Mouse (Mus musculus) brain, embryonic 18.5 days (tissue): ENCODE measurements at regions not wholly inside any gene's neighbourhood (a gene's known extent, or its start where the extent isn't known, plus 50 kb on each side); places are given as distances from the start of the nearest gene placed in this dataset.

Experiments used
- DNase-seq: peaks from one replicate; pipeline ENCODE4 v3.0.0-alpha.2; 2012; ENCODE audit warnings: low read depth, low spot score

GRCm38 (mm10) chr14:11417857-11418256 is 61.3 kb upstream of the Gm3839 start:
- no peak for DNase-seq

GRCm38 (mm10) chr14:11422306-11422705 is 65.8 kb upstream of the Gm3839 start:
- no peak for DNase-seq

GRCm38 (mm10) chr14:11428256-11429240 is 72.0 kb upstream of the Gm3839 start:
- DNase-seq = peak; percentile 47

GRCm38 (mm10) chr14:11435166-11435784 is 78.7 kb upstream of the Gm3839 start:
- no peak for DNase-seq

GRCm38 (mm10) chr14:11438611-11439010 is 82.1 kb upstream of the Gm3839 start:
- no peak for DNase-seq

- DNase-seq = no peak
Measured at GRCm38 (mm10) chr14:11440176-11440575, 83.7 kb upstream of the Gm3839 start.

- DNase-seq = no peak
Measured at GRCm38 (mm10) chr14:11449958-11450357, 93.4 kb upstream of the Gm3839 start.

- DNase-seq = no peak
Measured at GRCm38 (mm10) chr14:11477731-11478130, 75.6 kb upstream of the Ptprg start.

GRCm38 (mm10) chr14:11482151-11482550 is 71.2 kb upstream of the Ptprg start:
- no peak for DNase-seq

- DNase-seq = no peak
Measured at GRCm38 (mm10) chr14:11486287-11486686, 67.0 kb upstream of the Ptprg start.

GRCm38 (mm10) chr14:11501744-11502143 is 51.6 kb upstream of the Ptprg start:
- DNase-seq = no peak

GRCm38 (mm10) chr14:11503156-11503555 is 50.2 kb upstream of the Ptprg start:
- no peak for DNase-seq
